Mouse (Mus musculus) layer of hippocampus, postnatal 25 days (tissue): ENCODE results near the gene Hsd17b2. TPM values are rescaled to one million over a fixed set of nuclear protein-coding genes. Genes with fewer than 3 reads are reported as not detected.

ENCODE experiments used
- DNase-seq, 2 experiments: peaks; one replicate each; pipeline ENCODE4 v3.0.0; 2022; ENCODE audit warnings: mixed read lengths in 2 of 2, low spot score in 1 of 2; ENCODE audit errors: extremely low spot score in 1 of 2
- total RNA-seq, 2 experiments: library from RNA; stranded (reverse); gene quantifications; 2 replicates each; pipeline ENCODE4 v1.2.3; 2021

Gene Hsd17b2
- total RNA-seq, 2 experiments from 2014 or later = 0.22 TPM; not detected in 1

- no peak for DNase-seq
Observed at GRCm38 (mm10) chr8:117771115-117771836, 69.6 kb downstream of the Hsd17b2 start.

DNA sequence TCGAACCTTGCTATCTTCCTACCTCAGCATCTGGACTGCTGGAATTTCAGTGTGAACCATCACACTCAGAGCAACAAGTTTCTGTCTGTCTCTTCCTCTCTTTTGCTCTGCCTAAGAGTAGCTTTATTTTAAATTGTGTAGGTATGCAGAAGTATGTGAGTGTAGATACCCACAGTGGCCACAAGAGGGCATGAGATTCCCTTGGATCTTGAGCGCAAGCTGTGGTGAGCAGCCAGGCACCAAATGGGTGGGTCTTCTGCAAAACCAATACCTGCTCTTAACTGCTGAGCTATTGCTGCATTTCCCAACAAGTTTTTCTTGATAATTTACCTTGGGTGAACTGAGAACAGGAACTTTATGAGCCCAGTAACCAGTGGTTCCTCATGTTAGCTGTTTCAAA is 70.4 kb downstream of the Hsd17b2 start:
- peak in 1 of 2 experiments; percentile 19 for DNase-seq

DNA sequence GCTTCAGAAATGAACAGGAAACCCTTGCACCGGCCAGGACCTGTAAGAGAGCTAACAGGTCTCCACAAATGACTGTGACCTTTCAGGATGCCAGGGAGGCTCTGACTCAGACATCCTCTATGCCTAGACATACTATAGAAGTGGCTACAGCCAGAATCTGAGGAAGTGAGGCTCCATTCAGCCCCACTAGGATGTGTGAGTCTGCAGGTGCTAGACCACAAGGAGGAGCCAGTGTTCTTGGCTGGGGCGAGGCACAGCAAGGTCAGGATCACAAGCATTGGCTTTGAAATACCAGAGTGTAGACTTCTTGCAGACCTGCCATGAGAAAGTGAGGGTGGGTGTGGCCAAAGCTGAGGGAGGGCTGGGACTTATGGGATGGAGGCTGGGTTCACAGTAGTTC is 70.9 kb downstream of the Hsd17b2 start:
- DNase-seq = no peak

GRCm38 (mm10) chr8:117775626-117776025 is 73.9 kb downstream of the Hsd17b2 start:
- DNase-seq = no peak

GRCm38 (mm10) chr8:117776075-117776474 is 74.4 kb downstream of the Hsd17b2 start:
- no peak for DNase-seq

GRCm38 (mm10) chr8:117778531-117779322 is 77.0 kb downstream of the Hsd17b2 start:
- no peak for DNase-seq

DNA sequence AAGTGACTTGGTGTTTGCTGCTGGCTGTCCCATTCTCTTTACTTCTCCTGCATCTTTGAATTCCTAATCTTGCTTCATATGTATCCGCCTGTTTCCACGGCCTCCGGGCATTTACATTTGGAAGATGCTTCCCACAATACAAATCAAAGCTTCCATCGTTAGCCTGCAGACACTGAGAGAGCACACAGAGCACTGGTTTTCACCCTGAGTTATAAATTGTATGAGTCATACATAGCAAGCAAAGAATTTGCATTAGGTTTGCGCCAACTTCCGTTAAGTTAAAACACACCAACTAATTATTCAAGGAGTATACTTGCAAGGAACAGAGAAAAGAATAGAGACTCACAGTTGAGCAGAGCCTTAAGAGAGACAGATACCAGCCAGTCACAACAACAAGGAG is 77.6 kb downstream of the Hsd17b2 start:
- no peak for DNase-seq

DNA sequence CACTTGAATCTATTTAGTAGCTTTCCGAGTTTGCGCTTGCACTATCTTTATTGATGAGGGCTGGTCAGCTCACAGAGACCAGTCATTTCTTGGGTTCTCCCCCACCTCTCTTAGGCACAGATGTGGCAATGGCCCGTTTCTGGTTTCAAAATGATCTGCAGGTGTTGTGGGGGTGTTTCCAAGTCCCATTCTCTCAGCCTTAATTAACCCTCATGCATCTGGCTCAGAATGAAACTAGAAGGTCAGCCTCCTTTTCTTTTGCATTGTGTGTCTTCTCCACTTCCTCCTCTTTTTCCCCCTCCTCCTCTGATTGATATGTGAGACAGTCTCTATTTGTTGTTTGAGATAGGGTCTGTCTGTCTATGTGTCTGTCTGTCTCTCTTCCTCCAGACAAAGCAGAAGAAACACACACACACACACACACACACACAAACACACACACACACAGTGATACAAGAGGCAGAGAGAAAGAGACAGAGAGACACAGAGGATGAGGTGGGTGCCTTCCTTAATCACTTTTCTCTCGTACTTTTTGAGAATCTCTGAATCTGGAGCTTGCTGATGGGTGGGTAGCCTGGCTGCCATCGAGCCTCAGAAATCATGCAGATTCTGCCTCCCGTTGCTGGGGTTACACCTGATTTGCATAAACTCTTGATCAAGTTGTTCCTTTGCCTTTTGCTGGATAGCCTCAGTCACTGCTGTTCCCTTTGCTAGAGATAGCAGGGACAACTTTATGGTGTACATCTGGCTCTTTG is 79.8 kb downstream of the Hsd17b2 start:
- DNase-seq = no peak

- DNase-seq = no peak
Observed at GRCm38 (mm10) chr8:117783021-117783420, 81.3 kb downstream of the Hsd17b2 start.

- no peak for DNase-seq
Observed at GRCm38 (mm10) chr8:117786428-117786827, 84.7 kb downstream of the Hsd17b2 start.

DNA sequence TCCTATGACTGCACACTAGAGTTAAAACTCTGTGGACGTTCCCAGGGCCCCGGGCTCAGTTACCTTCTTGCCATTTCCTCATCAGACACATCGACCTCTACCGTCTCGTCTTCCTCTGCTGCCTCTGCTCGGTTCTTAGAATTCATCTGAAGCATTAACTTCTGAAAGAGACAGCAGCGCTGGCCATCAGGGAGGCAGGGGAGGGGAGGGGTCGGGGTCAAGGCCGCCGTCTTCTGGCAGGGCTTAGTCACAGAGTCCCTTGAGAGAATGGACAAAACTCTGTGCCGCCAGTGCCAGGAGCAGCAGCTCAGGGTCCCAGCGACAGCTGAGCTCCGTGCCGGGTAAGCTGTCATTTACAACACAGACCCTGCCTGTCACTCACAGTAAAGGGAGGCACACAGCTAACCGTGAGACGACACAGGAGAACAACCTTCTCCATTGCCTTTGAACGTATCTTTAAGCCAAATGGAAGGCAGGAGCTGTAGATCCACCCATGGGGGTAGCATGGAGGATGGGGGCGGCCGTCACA is 91.0 kb downstream of the Hsd17b2 start:
- no peak for DNase-seq

DNA sequence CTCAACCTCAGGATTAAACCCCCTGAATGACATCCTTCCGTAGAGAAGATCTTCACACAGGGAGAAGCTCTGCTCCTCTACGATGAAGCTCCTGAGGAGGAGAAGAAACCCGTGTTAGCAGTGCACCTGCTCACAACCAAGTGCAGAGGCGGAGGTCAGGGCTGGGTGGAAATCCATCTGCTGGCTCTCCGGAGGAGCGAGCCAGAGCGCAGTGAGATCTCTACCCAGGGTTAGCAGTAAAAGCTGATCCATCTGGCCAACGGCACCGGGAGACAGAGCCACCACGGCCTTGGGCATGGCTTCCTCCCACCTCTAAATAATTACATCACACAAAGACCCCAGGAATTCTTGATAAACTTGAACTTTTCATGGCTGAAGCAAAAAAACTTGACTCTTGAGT is 92.9 kb downstream of the Hsd17b2 start:
- DNase-seq = no peak

DNA sequence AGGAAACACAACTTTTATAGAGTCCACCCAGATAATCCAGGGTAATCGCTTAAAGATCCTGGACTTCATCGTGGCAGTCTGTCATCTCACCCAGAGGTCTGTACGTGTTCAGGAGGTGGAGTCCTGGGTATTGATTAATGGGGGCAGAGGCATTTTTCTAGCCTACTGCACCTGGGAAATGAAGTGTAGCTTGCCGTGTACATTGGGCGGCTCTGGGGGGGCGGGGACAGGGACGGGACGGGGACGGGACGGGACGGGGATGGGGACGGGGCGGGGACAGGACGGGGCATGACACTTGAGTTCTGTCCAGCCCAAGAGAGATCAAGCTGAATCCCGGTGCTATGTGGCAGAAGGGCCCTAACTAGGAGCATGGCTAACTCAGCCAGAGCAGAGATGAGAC is 94.8 kb downstream of the Hsd17b2 start:
- DNase-seq = no peak

GRCm38 (mm10) chr8:117798066-117798465 is 96.4 kb downstream of the Hsd17b2 start:
- no peak for DNase-seq

DNA sequence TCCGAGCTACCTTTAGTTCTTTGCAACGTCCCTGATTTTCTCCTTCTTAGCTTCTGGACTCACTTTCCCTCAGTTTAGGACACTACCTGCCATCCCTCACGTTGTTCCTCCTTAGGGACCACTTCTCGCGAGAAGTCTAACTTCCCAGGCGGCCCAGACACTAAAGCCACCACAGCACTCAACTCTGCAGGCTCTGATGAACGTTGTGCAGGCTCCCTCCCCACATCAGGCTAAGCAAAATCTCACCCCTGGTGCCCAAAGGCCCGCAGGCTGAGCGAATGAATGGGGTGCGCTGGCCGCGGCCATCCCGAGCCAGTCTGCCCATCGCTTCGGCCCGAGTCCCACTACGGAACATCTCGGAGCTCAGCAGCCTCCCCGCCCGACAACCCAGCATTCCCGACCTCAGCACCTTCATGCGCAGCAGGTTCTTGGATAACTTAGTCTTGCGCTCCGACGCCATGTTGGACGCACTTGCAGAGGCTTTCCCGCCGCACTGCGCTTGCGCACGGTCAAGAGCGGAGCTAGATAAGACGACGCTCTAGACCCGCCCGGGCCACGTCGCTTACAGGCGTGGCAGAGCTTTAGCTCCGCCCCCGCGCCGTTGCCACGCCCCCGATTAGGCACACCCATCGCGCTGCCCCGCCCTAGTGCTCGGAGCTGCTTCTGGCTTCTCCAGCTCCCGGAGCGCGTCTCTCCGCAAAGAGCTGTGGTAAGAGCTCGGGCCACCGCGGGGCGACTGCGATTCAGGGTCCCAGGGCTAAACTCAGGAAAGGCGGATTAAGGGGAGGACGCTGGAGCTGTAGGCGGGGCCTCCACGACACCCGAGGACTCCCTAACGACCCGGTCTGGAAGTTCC is 100.0 kb downstream of the Hsd17b2 start, which contains the start of gene Mphosph6:
Mphosph6 (minus strand) TSS at position 501 of the 856 bp plus-strand sequence.
- DNase-seq = peak; percentile 83 to 97

DNA sequence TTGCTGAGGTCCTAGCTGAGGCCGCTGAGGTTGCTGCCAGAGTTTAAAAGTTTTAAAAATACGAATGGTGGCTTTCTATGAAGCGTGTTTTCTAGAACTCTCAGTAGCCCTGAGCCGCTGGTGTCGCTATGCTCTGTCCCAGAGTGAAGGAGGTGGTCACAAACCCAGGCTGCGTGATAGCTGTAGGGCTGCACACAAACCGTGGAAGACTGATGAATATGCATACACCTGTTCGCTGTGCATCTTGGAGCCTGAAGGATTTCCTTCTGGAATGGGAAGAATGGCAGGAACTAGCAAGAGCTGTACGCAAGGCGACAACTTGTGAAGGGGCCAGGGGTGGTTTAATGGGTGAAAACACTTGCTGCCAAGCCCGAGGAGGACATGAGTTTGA is 100.6 kb downstream of the Hsd17b2 start:
- DNase-seq = no peak

- DNase-seq = no peak
Observed at GRCm38 (mm10) chr8:117805419-117805818, 103.7 kb downstream of the Hsd17b2 start.
